Mouse (Mus musculus) myocyte (in vitro differentiated cells): ENCODE measurements at regions not wholly inside any gene's neighbourhood (a gene's known extent, or its start where the extent isn't known, plus 50 kb on each side); places are given as distances from the start of the nearest gene placed in this dataset.

Experiments used
- H3K27me3 ChIP-seq: one replicate; pipeline ENCODE4 v1.6.1; 2011; ENCODE audit not compliant: control insufficient read depth, insufficient read depth, insufficient read length
- H3K36me3 ChIP-seq: one replicate; pipeline ENCODE4 v1.6.1; 2011; ENCODE audit not compliant: control insufficient read depth, insufficient read depth
- H3K4me2 ChIP-seq: one replicate; pipeline ENCODE4 v1.6.1; 2011; ENCODE audit warnings: low read depth, control low read depth
- H3K4me3 ChIP-seq: one replicate; pipeline ENCODE4 v1.5.1; 2011; ENCODE audit warnings: mild to moderate bottlenecking, control low read depth, moderate library complexity
- H3K79me2 ChIP-seq: one replicate; pipeline ENCODE4 v1.6.1; 2011; ENCODE audit not compliant: control insufficient read depth, insufficient read depth
- H3ac ChIP-seq: one replicate; pipeline ENCODE4 v1.6.1; 2011; ENCODE audit not compliant: control insufficient read depth, insufficient read length
- E2F4 ChIP-seq: IDR thresholded peaks from one replicate; pipeline ENCODE4 v1.6.1; 2011; ENCODE audit warnings: mild to moderate bottlenecking, control low read depth, moderate library complexity; ENCODE audit not compliant: insufficient read depth
- MAX ChIP-seq: IDR thresholded peaks from one replicate; pipeline ENCODE4 v1.6.1; 2011; ENCODE audit warnings: low read depth, mild to moderate bottlenecking, control low read depth
- MYOD1 ChIP-seq, 3 experiments: IDR thresholded peaks; one replicate each; pipeline ENCODE4 v1.6.1; 2011; ENCODE audit warnings: control low read depth in 2 of 3, low read depth in 2 of 3, mild to moderate bottlenecking in 2 of 3, moderate library complexity in 1 of 3; ENCODE audit not compliant: insufficient read length in 2 of 3, control insufficient read depth in 1 of 3
- MYOG ChIP-seq, 3 experiments: IDR thresholded peaks; one replicate each; pipeline ENCODE4 v1.6.1; 2011; ENCODE audit warnings: control low read depth in 2 of 3, low read depth in 2 of 3, mild to moderate bottlenecking in 2 of 3; ENCODE audit not compliant: insufficient read length in 2 of 3, control insufficient read depth in 1 of 3, insufficient read depth in 1 of 3
- POLR2A ChIP-seq: IDR thresholded peaks from one replicate; pipeline ENCODE4 v1.6.1; 2011; ENCODE audit warnings: low read depth, mild to moderate bottlenecking, control low read depth, moderate library complexity; ENCODE audit not compliant: insufficient read length
- POLR2AphosphoS2 ChIP-seq: IDR thresholded peaks from one replicate; pipeline ENCODE4 v1.6.1; 2011; ENCODE audit warnings: low read depth, control low read depth; ENCODE audit not compliant: insufficient read length
- SRF ChIP-seq: IDR thresholded peaks from one replicate; pipeline ENCODE4 v1.6.1; 2011; ENCODE audit warnings: low read depth; ENCODE audit not compliant: control insufficient read depth, insufficient read length
- TCF12 ChIP-seq: IDR thresholded peaks from one replicate; pipeline ENCODE4 v1.6.1; 2011; ENCODE audit warnings: mild to moderate bottlenecking, control low read depth; ENCODE audit not compliant: poor library complexity, insufficient read depth, severe bottlenecking
- TCF3 ChIP-seq: IDR thresholded peaks from one replicate; pipeline ENCODE4 v1.6.1; 2011; ENCODE audit warnings: low read depth, control low read depth; ENCODE audit not compliant: insufficient read length
- USF1 ChIP-seq: IDR thresholded peaks from one replicate; pipeline ENCODE4 v1.6.1; 2011; ENCODE audit warnings: low read depth, mild to moderate bottlenecking, control low read depth, moderate library complexity

DNA sequence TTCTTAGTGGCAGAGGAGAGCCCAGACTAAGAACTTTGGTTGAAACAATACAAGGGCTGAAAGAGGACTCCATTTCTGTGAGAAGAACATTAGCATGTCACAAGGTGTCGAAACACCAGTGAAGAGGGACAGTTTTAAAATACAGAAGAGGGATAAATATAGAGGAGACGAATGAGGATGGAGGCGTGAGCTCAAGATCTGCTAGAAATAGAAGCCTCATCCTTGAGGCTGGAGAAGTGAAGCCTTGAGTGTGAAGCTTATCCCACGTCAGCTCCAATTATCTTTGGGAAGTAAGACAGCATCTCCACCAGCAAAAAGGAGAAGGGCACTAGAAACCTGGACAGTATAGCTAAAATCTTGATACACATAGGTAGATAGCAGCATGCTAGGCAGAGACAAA is 566.8 kb downstream of the Utrn start:
- Histone ChIP-seq H3ac (no peak overlapping the region), H3K4me3 (no peak overlapping the region), H3K79me2 (no peaks in the 10 kb centered on the region), H3K4me2 (no peak overlapping the region), H3K36me3 (no peaks in the 10 kb centered on the region), H3K27me3 (no peaks in the 10 kb centered on the region)
- TF ChIP-seq POLR2A (no peak), TCF12 (no peak), USF1 (no peak), TCF3 (no peak), POLR2AphosphoS2 (no peak), MAX (no peak)

DNA sequence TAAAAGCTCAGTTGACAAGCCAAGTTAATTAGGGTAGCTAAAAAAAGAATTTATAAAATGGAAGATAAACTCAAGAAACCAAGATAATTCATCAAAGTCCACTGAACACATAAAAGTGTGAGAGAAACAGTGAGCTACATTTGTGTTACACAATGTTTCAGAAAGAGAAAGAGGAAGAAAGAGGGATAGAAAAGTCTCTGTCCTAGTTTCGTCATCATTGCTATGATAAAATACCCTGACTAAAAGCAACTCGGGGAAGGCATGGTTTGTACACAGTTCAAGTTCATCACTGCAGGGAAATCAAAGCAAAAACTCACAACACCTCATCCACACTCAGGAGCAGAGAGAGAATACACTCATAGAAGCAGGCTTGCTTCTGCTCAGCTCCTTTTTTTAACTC is 548.9 kb downstream of the Utrn start:
- H3K79me2 ChIP-seq, result no peaks in the 10 kb centered on the region
- H3K4me3 ChIP-seq, result no peak overlapping the region
- no peaks in the 10 kb centered on the region for H3K36me3 ChIP-seq
- TF ChIP-seq MYOG (IDR thresholded peaks at IDR 0.05; ENCODE audit: control insufficient read depth in 1 of 3, insufficient read depth in 1 of 3, insufficient read length in 2 of 3, low read depth in 2 of 3) (no peak), MAX (no peak), USF1 (no peak), E2F4 (no peak), SRF (no peak), MYOD1 (IDR thresholded peaks at IDR 0.05; ENCODE audit: control insufficient read depth in 1 of 3, insufficient read length in 2 of 3, low read depth in 2 of 3) (no peak)
- H3ac ChIP-seq, result no peak overlapping the region
- H3K27me3 ChIP-seq, result no peaks in the 10 kb centered on the region
- no peak overlapping the region for H3K4me2 ChIP-seq
